19 mouse cellular contexts compared by ENCODE assay signal in genomic region chr10:88776206-88776605, GRCm38 (mm10). TPM values are rescaled to one million over a fixed set of nuclear protein-coding genes. Genes with fewer than 3 reads are reported as not detected.
DNase-seq lines count a peak whose midpoint lies in the region.
"Had no signal": no experiment of that assay in that cellular context is flagged by ENCODE, and none has a peak within 500 bp of the region (broad histone marks: within the 10 kb centered on the region; RNA-seq: fewer than 3 reads in every experiment).

No protein-coding gene starts in this region.

- intact Hi-C loops in left cerebral cortex, postnatal 14 days (cut with DNase I) = no loop called here
- intact Hi-C loops in gastrocnemius, postnatal 14 days (cut with DNase I; ENCODE audit: low total_unique reads) = no loop called here

- peak; percentile 51 to 70 for DNase-seq in frontal cortex, postnatal 36 days (ENCODE audit: low spot score in 2 of 2)
- DNase-seq in frontal cortex, postnatal 14 days (ENCODE audit: low spot score in 2 of 2) = no peak
- peak; percentile 72 for DNase-seq in right cerebral cortex, adult 18-20 months
- no peak for DNase-seq in right cerebral cortex, postnatal 4 days
- peak; percentile 28 to 34 for DNase-seq in left cerebral cortex, postnatal 14 days (ENCODE audit: low spot score in 2 of 2)
- DNase-seq in gastrocnemius, postnatal 14 days = no peak
- no peak for DNase-seq in testis, postnatal 10 days (ENCODE audit: low spot score)
- DNase-seq: adrenal gland, postnatal 10 days; cerebellum, adult 11 months; cerebellum, adult 9-10 months; cerebellum, postnatal 36 days; embryo, embryonic 11 days; gastrocnemius, postnatal 36 days; heart, adult 2 months; kidney, adult 9 months; layer of hippocampus, adult 9-11 months; liver, postnatal 0 days; lung, postnatal 36 days; thymus, postnatal 25 days had no signal

RNA-seq across cellular contexts. Expression of gene Arl1, which starts 45.5 kb away (rescaled TPM):
- 100 to 1,000 TPM; 114 to 119 TPM for total RNA-seq in left cerebral cortex, postnatal 14 days (2021)
- total RNA-seq in gastrocnemius, postnatal 14 days (2021) = 10 to 100 TPM; 70.9 to 77.0 TPM

RNA-seq across cellular contexts. Expression of gene Utp20, which starts 50.4 kb away (rescaled TPM):
- 10 to 100 TPM; 16.2 to 17.4 TPM for total RNA-seq in left cerebral cortex, postnatal 14 days (2021)
- total RNA-seq in gastrocnemius, postnatal 14 days (2021) = 1 to 10 TPM; 8.2 to 9.2 TPM

Comparison
In these comparisons a context has a peak if more than half of its experiments do, and no peak if none do; other contexts are left out.
1. DNase-seq: peak in frontal cortex, postnatal 36 days (2 of 2), right cerebral cortex, adult 18-20 months (single experiment) and left cerebral cortex, postnatal 14 days (2 of 2); none in frontal cortex, postnatal 14 days (0 of 2), right cerebral cortex, postnatal 4 days (single experiment), gastrocnemius, postnatal 14 days (single experiment) and testis, postnatal 10 days (single experiment).